In genomic region chr17:88937341-88938152, GRCm38 (mm10) we compare ENCODE assay signal across 8 mouse cellular contexts.
DNase-seq lines count a peak whose midpoint lies in the region; ATAC-seq lines count a peak whose summit lies in the region.

No protein-coding gene starts in this region.

- peak; percentile 99 for ATAC-seq in midbrain, embryonic 13.5 days

- H3K9ac ChIP-seq in midbrain, embryonic 13.5 days (replicated peaks): no peak overlapping the region

- 1% methylated on average over 7 of the region's 7 CpGs for WGBS in midbrain, embryonic 13.5 days

- H3K4me2 ChIP-seq in midbrain, embryonic 13.5 days (replicated peaks): peak overlapping the region; percentile 23

- H3K27me3 ChIP-seq in midbrain, embryonic 13.5 days: no peaks in the 10 kb centered on the region

- peak overlapping the region; percentile 78 for H3K27ac ChIP-seq in midbrain, embryonic 13.5 days

- peaks cover 34% of the 10 kb centered on the region for H3K4me1 ChIP-seq in midbrain, embryonic 13.5 days (replicated peaks)

- no peak overlapping the region for H3K4me3 ChIP-seq in midbrain, embryonic 13.5 days (replicated peaks)

- no peaks in the 10 kb centered on the region for H3K36me3 ChIP-seq in midbrain, embryonic 13.5 days

- DNase-seq in Muller cell, postnatal 12 days (ENCODE audit: inconsistent ontology term): peak; percentile 49
- DNase-seq in brain, adult 2 months (ENCODE audit: low read depth, low spot score): peak; percentile 79
- DNase-seq in frontal cortex, postnatal 14 days (ENCODE audit: low spot score in 2 of 2): peak; percentile 27 to 28
- no peak for DNase-seq in gastrocnemius, postnatal 25 days
- no peak for DNase-seq in gastrocnemius, postnatal 10 days
- DNase-seq in MN1 (ENCODE audit: low spot score): no peak
- DNase-seq in urinary bladder, postnatal 25 days (ENCODE audit: low spot score): no peak

- peaks cover 6% of the 10 kb centered on the region; the same call in 1 of the 2 replicates for H3K9me3 ChIP-seq in midbrain, embryonic 13.5 days

Comparison
In these comparisons a context has a peak if more than half of its experiments do, and no peak if none do; other contexts are left out.
1. DNase-seq: peak in Muller cell, postnatal 12 days (single experiment), brain, adult 2 months (single experiment) and frontal cortex, postnatal 14 days (2 of 2); none in gastrocnemius, postnatal 25 days (single experiment), gastrocnemius, postnatal 10 days (single experiment), MN1 (single experiment) and urinary bladder, postnatal 25 days (single experiment).